Mouse (Mus musculus): Measurements from ENCODE around the gene Gys2.
A peak's percentile ranks its signal among the peaks of the same experiment; 100 is the strongest.

Gene Gys2

GRCm38 (mm10) chr6:142455314-142455996 is 17.5 kb downstream of the Gys2 start:
- DNase-seq = peak; percentile 24

GRCm38 (mm10) chr6:142453311-142453710 is 19.6 kb downstream of the Gys2 start:
- DNase-seq = peak; percentile 49

GRCm38 (mm10) chr6:142451381-142451780 is 21.5 kb downstream of the Gys2 start:
- DNase-seq = no peak

GRCm38 (mm10) chr6:142429072-142429471 is 43.8 kb downstream of the Gys2 start:
- no peak for DNase-seq

- no peak for DNase-seq
Observed at GRCm38 (mm10) chr6:142424976-142425375, 47.9 kb downstream of the Gys2 start.

- DNase-seq = no peak
Observed at GRCm38 (mm10) chr6:142414597-142414996, 58.3 kb downstream of the Gys2 start.

- DNase-seq = no peak
Observed at GRCm38 (mm10) chr6:142413845-142414244, 59.1 kb downstream of the Gys2 start.

GRCm38 (mm10) chr6:142412906-142413491 is 59.9 kb downstream of the Gys2 start, which contains the start of gene Spx:
Gene Spx, plus strand, starts transcription at chr6:142413441.
- DNase-seq = no peak

GRCm38 (mm10) chr6:142411140-142411539 is 61.8 kb downstream of the Gys2 start:
- no peak for DNase-seq

- no peak for DNase-seq
Observed at GRCm38 (mm10) chr6:142395756-142396155, 77.2 kb downstream of the Gys2 start.

GRCm38 (mm10) chr6:142394669-142395068 is 78.2 kb downstream of the Gys2 start:
- DNase-seq = no peak

- no peak for DNase-seq
Observed at GRCm38 (mm10) chr6:142392312-142392711, 80.6 kb downstream of the Gys2 start.

GRCm38 (mm10) chr6:142389101-142389500 is 83.8 kb downstream of the Gys2 start:
- DNase-seq = no peak

- no peak for DNase-seq
Observed at GRCm38 (mm10) chr6:142387755-142388271, 85.1 kb downstream of the Gys2 start.

- DNase-seq = peak; percentile 97
Observed at GRCm38 (mm10) chr6:142387011-142387754, 85.7 kb downstream of the Gys2 start, which contains the start of the genes Recql and Golt1b. Gene Recql, minus strand, starts transcription at chr6:142387087. Gene Golt1b, plus strand, starts transcription at chr6:142387221.

- DNase-seq = no peak
Observed at GRCm38 (mm10) chr6:142386285-142387010, 86.5 kb downstream of the Gys2 start.

- DNase-seq = no peak
Observed at GRCm38 (mm10) chr6:142384521-142384920, 88.4 kb downstream of the Gys2 start.

GRCm38 (mm10) chr6:142381615-142382014 is 91.3 kb downstream of the Gys2 start:
- no peak for DNase-seq

- no peak for DNase-seq
Observed at GRCm38 (mm10) chr6:142379961-142380360, 92.9 kb downstream of the Gys2 start.

GRCm38 (mm10) chr6:142378576-142379330 is 94.2 kb downstream of the Gys2 start:
- DNase-seq = no peak

- DNase-seq = no peak
Observed at GRCm38 (mm10) chr6:142377081-142377480, 95.8 kb downstream of the Gys2 start.

All from thymus, postnatal 14 days (tissue).